Comparison of ENCODE assay signal across 14 mouse cellular contexts in the genomic region with DNA sequence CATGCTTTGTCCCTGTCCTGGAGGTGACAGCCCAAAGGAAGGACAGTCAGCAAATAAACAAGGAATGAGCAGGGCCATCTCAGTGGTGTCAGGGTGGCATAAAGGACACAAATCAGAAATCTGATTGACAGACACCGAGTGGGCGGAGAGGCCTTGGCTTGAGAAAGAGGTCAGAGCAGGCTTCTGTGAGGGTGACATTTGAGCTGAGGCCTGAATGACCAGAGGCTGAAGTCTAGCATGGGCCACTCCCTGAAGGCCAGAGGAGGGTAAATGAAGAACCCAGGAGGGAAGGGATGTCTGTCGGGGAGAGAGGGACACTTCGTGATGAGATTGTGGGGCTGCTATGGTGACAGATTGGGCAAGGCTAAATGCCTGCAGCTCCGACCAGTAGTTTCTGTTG. TPM values are rescaled to one million over a fixed set of nuclear protein-coding genes. Genes with fewer than 3 reads are reported as not detected.
DNase-seq lines count a peak whose midpoint lies in the region; ATAC-seq lines count a peak whose summit lies in the region.
"Had no signal": no experiment of that assay in that cellular context is flagged by ENCODE, and none has a peak within 500 bp of the region (broad histone marks: within the 10 kb centered on the region; RNA-seq: fewer than 3 reads in every experiment).

No protein-coding gene starts in this region.

- H3K4me2 ChIP-seq in heart, embryonic 13.5 days, result no peak overlapping the region
- no peak overlapping the region for H3K4me2 ChIP-seq in lung, embryonic 15.5 days
- H3K4me2 ChIP-seq: forebrain, embryonic 12.5 days; hindbrain, embryonic 12.5 days; lung, embryonic 14.5 days had no signal

- peaks cover 1% of the 10 kb centered on the region; the same call in 1 of the 2 replicates for H3K9me3 ChIP-seq in heart, embryonic 13.5 days
- no peaks in the 10 kb centered on the region for H3K9me3 ChIP-seq in lung, embryonic 15.5 days
- H3K9me3 ChIP-seq: hindbrain, embryonic 12.5 days had no signal

- peaks cover 45% of the 10 kb centered on the region for H3K4me1 ChIP-seq in heart, embryonic 13.5 days
- H3K4me1 ChIP-seq in lung, embryonic 15.5 days, result peaks cover 26% of the 10 kb centered on the region

- WGBS in heart, embryonic 13.5 days, result 72% methylated on average over 5 of the region's 5 CpGs
- 68% methylated on average over 5 of the region's 5 CpGs for WGBS in lung, embryonic 15.5 days

- no peak overlapping the region for H3K4me3 ChIP-seq in heart, embryonic 13.5 days
- no peak overlapping the region for H3K4me3 ChIP-seq in lung, embryonic 15.5 days
- H3K4me3 ChIP-seq: forebrain, embryonic 12.5 days; hindbrain, embryonic 12.5 days had no signal

- no peaks in the 10 kb centered on the region for H3K27me3 ChIP-seq in heart, embryonic 13.5 days (replicated peaks)
- no peaks in the 10 kb centered on the region for H3K27me3 ChIP-seq in lung, embryonic 15.5 days
- H3K27me3 ChIP-seq: forebrain, embryonic 12.5 days had no signal

- H3K36me3 ChIP-seq in heart, embryonic 13.5 days, result no peaks in the 10 kb centered on the region
- no peaks in the 10 kb centered on the region for H3K36me3 ChIP-seq in lung, embryonic 15.5 days
- H3K36me3 ChIP-seq: forebrain, embryonic 12.5 days; hindbrain, embryonic 12.5 days had no signal

- H3K27ac ChIP-seq in heart, embryonic 13.5 days (replicated peaks), result peak overlapping the region; percentile 86
- H3K27ac ChIP-seq in lung, embryonic 15.5 days, result peak overlapping the region; percentile 58; the same call in 1 of the 2 replicates
- H3K27ac ChIP-seq: forebrain, embryonic 12.5 days; hindbrain, embryonic 12.5 days had no signal

- 0 out of 2 replicates have a peak overlapping the region, but pooled peaks have one; percentile 14 for H3K9ac ChIP-seq in heart, embryonic 13.5 days
- no peak overlapping the region for H3K9ac ChIP-seq in lung, embryonic 15.5 days
- H3K9ac ChIP-seq: forebrain, embryonic 12.5 days; hindbrain, embryonic 12.5 days; lung, embryonic 14.5 days had no signal

- peak; percentile 61 for DNase-seq in adrenal gland, adult 2 months
- no peak for DNase-seq in adrenal gland, postnatal 4 days (ENCODE audit: low spot score in 2 of 2)
- DNase-seq in heart, adult 8-10 months (ENCODE audit: low spot score), result no peak
- DNase-seq in lung, postnatal 14 days, result no peak
- peak; percentile 71 for DNase-seq in gastrocnemius, postnatal 25 days
- DNase-seq in urinary bladder, adult 18-20 months (ENCODE audit: low spot score in 2 of 2), result no peak
- DNase-seq: cerebellum, adult 2 months; liver; lung, embryonic 14.5 days; right cerebral cortex, postnatal 4 days had no signal

- ATAC-seq in heart, embryonic 13.5 days (ENCODE audit: extremely low read depth, insufficient number of reproducible peaks, low FRiP score, low TSS enrichment), result no peak
- no peak for ATAC-seq in lung, embryonic 15.5 days (ENCODE audit: borderline replicate concordance, extremely low read depth, low FRiP score, low TSS enrichment)

RNA-seq across cellular contexts. Expression of a gene that starts 11.3 kb away (rescaled TPM):
- 10 to 100 TPM; 30.3 to 54.0 TPM for total RNA-seq in adrenal gland, adult 2 months (2021)
- 63.3 and 63.8 TPM in 2 replicates for polyA plus RNA-seq in adrenal gland, adult 2 months (2012; rRNA removed)
- total RNA-seq in adrenal gland, postnatal 4 days (2021), result 10 to 100 TPM; 31.3 to 35.1 TPM
- polyA plus RNA-seq in heart, embryonic 13.5 days (2015; fragmentation: Nextera tagmentation; extraction: Ambion mirVana), result 2.2 and 2.6 TPM in 2 replicates
- total RNA-seq in heart, adult 8-10 months (2022), result 10 to 100 TPM; 20.2 to 34.2 (median 28.5) TPM
- 8.4 TPM in 2 replicates for polyA plus RNA-seq in lung, embryonic 15.5 days (2015; fragmentation: Nextera tagmentation; extraction: Ambion mirVana)
- 10 to 100 TPM; 13.9 to 16.7 TPM for total RNA-seq in gastrocnemius, postnatal 25 days (2021)

RNA-seq across cellular contexts. Expression of a gene that starts 55.1 kb away (rescaled TPM):
- 10 to 100 TPM; 15.6 to 29.8 TPM for total RNA-seq in adrenal gland, adult 2 months (2021)
- polyA plus RNA-seq in adrenal gland, adult 2 months (2012; rRNA removed), result 35.2 and 41.3 TPM in 2 replicates
- total RNA-seq in adrenal gland, postnatal 4 days (2021), result 10 to 100 TPM; 15.4 to 18.4 TPM
- 1.5 TPM in 2 replicates for polyA plus RNA-seq in heart, embryonic 13.5 days (2015; fragmentation: Nextera tagmentation; extraction: Ambion mirVana)
- total RNA-seq in heart, adult 8-10 months (2022), result 10 to 100 TPM; 18.7 to 28.2 (median 21.1) TPM
- 2.4 and 2.8 TPM in 2 replicates for polyA plus RNA-seq in lung, embryonic 15.5 days (2015; fragmentation: Nextera tagmentation; extraction: Ambion mirVana)
- 10 to 100 TPM in 1 of 2 experiments, 1 to 10 TPM in 1; 8.6 to 11.1 TPM for total RNA-seq in gastrocnemius, postnatal 25 days (2021)

Comparison
In these comparisons a context has a peak if more than half of its experiments do, and no peak if none do; other contexts are left out.
1. DNase-seq: peak in adrenal gland, adult 2 months (single experiment) and gastrocnemius, postnatal 25 days (single experiment); none in adrenal gland, postnatal 4 days (0 of 2), heart, adult 8-10 months (single experiment), lung, postnatal 14 days (single experiment) and urinary bladder, adult 18-20 months (0 of 2).